Mouse (Mus musculus): Measurements from ENCODE around the gene Cmtm2a.

DNA sequence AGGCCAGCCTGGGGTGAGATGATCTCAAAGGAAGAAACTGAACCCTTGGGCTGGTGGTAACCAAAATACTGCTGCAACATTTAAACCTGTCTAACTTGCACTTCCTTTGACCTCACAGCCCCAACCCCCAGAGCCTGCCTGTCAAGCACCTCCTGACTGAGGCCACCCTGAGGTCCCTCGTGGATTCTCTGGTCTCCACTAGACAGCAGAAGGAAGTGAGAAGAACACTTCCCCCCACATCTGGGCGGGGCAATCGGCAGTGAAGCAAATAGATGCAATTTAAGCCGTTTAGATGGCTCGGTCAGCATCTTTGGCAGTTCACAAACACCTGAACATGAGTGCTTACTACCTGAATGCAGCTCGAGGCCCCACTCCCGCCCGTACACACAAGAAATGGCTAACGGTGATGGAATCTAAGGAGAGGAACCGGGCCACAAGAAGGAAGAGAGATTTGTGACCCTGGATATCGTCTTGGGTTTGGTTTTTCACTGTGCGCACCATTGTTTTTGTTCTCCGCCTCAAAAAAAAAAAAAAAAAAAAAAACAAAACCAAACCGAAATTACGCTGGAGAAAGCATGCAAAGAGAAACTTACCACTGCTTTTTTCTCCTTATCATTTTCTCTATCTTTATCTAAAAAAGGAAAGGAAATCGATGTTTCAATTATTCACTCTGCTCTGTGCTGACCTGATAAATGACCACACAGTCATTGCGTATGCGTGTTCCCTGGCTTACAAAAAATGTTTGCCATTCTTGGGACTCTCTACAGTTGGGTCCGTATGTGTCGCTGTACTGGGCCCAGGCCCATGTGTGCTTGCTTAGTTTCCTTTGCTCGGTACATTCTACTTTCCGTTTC is 45.7 kb downstream of the Cmtm2a start:
- peak; percentile 57; the same call in 1 of the 2 replicates for TF ChIP-seq POLR2A (IDR thresholded peaks at IDR 0.05; ENCODE audit: low read depth, low read length)
- peak; percentile 58; the same call in 1 of the 2 replicates for TF ChIP-seq EP300 (IDR thresholded peaks at IDR 0.05; ENCODE audit: low read length)
- no peak for TF ChIP-seq CTCF (conservative IDR thresholded peaks at IDR 0.05 in 1 of 2, IDR thresholded peaks at IDR 0.05 in 1 of 2; ENCODE audit: low read depth in 2 of 2, low read length in 2 of 2)
- peak; percentile 86; the same call in 1 of the 2 replicates for TF ChIP-seq MAZ (IDR thresholded peaks at IDR 0.05; ENCODE audit: low read depth, low read length)
- no peak for TF ChIP-seq ZC3H11A (IDR thresholded peaks at IDR 0.05; ENCODE audit: low read depth, low read length)
- no peak for TF ChIP-seq POLR2AphosphoS2 (IDR thresholded peaks at IDR 0.05; ENCODE audit: low read depth, low read length)
- no peak for TF ChIP-seq USF1 (IDR thresholded peaks at IDR 0.05; ENCODE audit: low read depth, low read length)
- no peak for TF ChIP-seq CHD1 (IDR thresholded peaks at IDR 0.05; ENCODE audit: low read depth, low read length)

All from CH12.LX (cell line).